Comparison of ENCODE assay signal across 17 mouse cellular contexts in genomic region chr2:166116278-166116608, GRCm38 (mm10). TPM values are rescaled to one million over a fixed set of nuclear protein-coding genes. Genes with fewer than 3 reads are reported as not detected.
DNase-seq lines count a peak whose midpoint lies in the region; ATAC-seq and TF ChIP-seq lines count a peak whose summit lies in the region.
"Had no signal": no experiment of that assay in that cellular context is flagged by ENCODE, and none has a peak within 500 bp of the region (broad histone marks: within the 10 kb centered on the region; RNA-seq: fewer than 3 reads in every experiment).

No protein-coding gene starts in this region.

- TF ChIP-seq CTCF in liver, postnatal 0 days (IDR thresholded peaks at IDR 0.05; ENCODE audit: low read depth): no peak
- no peak for TF ChIP-seq CTCF in stomach, postnatal 0 days (IDR thresholded peaks at IDR 0.05; ENCODE audit: low read depth)

- no peak overlapping the region for H3K4me2 ChIP-seq in kidney, embryonic 14.5 days (replicated peaks; ENCODE audit: low read depth, low read length)
- H3K4me2 ChIP-seq in liver, postnatal 0 days (ENCODE audit: low read depth, low read length): no peak overlapping the region
- H3K4me2 ChIP-seq in stomach, postnatal 0 days (replicated peaks; ENCODE audit: low read depth): no peak overlapping the region
- H3K4me2 ChIP-seq: embryonic facial prominence, embryonic 15.5 days; heart, embryonic 12.5 days; hindbrain, embryonic 15.5 days had no signal

- H3K36me3 ChIP-seq in kidney, embryonic 14.5 days (ENCODE audit: control insufficient read depth, insufficient read depth, low read length): peaks cover 10% of the 10 kb centered on the region; the same call in 1 of the 2 replicates
- no peaks in the 10 kb centered on the region for H3K36me3 ChIP-seq in liver, postnatal 0 days (replicated peaks; ENCODE audit: insufficient read depth, low read length)
- H3K36me3 ChIP-seq in stomach, postnatal 0 days (ENCODE audit: control insufficient read depth, insufficient read depth, low read length): 0 out of 2 replicates have a peak, but pooled peaks cover 2% of the 10 kb centered on the region
- H3K36me3 ChIP-seq: G1E had no signal

- H3K9ac ChIP-seq in kidney, embryonic 14.5 days (ENCODE audit: low read depth, low read length): no peak overlapping the region
- H3K9ac ChIP-seq in liver, postnatal 0 days (replicated peaks): no peak overlapping the region
- no peak overlapping the region for H3K9ac ChIP-seq in stomach, postnatal 0 days (ENCODE audit: low read length)
- H3K9ac ChIP-seq: embryonic facial prominence, embryonic 15.5 days; heart, embryonic 12.5 days; hindbrain, embryonic 15.5 days had no signal

- H3K9me3 ChIP-seq in kidney, embryonic 14.5 days (ENCODE audit: control insufficient read depth, low read length): no peaks in the 10 kb centered on the region
- no peaks in the 10 kb centered on the region for H3K9me3 ChIP-seq in liver, postnatal 0 days (ENCODE audit: low read length)
- no peaks in the 10 kb centered on the region for H3K9me3 ChIP-seq in stomach, postnatal 0 days (ENCODE audit: control insufficient read depth, low read length)
- H3K9me3 ChIP-seq: embryonic facial prominence, embryonic 15.5 days; forebrain, embryonic 10.5 days; heart, embryonic 12.5 days; hindbrain, embryonic 15.5 days had no signal

- H3K4me1 ChIP-seq in kidney, embryonic 14.5 days (ENCODE audit: control insufficient read depth, insufficient read depth, low read length): peaks cover 15% of the 10 kb centered on the region; the same call in 1 of the 2 replicates
- H3K4me1 ChIP-seq in liver, postnatal 0 days (ENCODE audit: insufficient read depth): no peaks in the 10 kb centered on the region
- H3K4me1 ChIP-seq in stomach, postnatal 0 days (replicated peaks; ENCODE audit: control insufficient read depth, insufficient read depth): no peaks in the 10 kb centered on the region
- H3K4me1 ChIP-seq: hindbrain, embryonic 15.5 days had no signal

- H3K4me3 ChIP-seq in kidney, embryonic 14.5 days (ENCODE audit: low read length): no peak overlapping the region
- H3K4me3 ChIP-seq in liver, postnatal 0 days (ENCODE audit: low read depth, low read length): no peak overlapping the region
- H3K4me3 ChIP-seq in stomach, postnatal 0 days (ENCODE audit: low read depth, low read length): no peak overlapping the region
- H3K4me3 ChIP-seq: embryonic facial prominence, embryonic 15.5 days; erythroblast, embryonic 14.5 days; forebrain, embryonic 10.5 days; heart, embryonic 12.5 days; hindbrain, embryonic 15.5 days had no signal

- DNase-seq in kidney, adult 18-20 months: no peak
- no peak for DNase-seq in liver, postnatal 0 days
- DNase-seq in liver: no peak
- DNase-seq in R1 (ENCODE audit: low read depth, low spot score): peak; percentile 17
- no peak for DNase-seq in stomach, postnatal 0 days (ENCODE audit: low spot score)
- no peak for DNase-seq in cerebellum, adult 11-12 months
- DNase-seq: cerebellum, adult 18-20 months; cerebellum, adult 9-11 months; cerebellum, postnatal 36 days had no signal

- peak; percentile 44 for ATAC-seq in kidney, embryonic 14.5 days (ENCODE audit: low FRiP score, low TSS enrichment)
- peak; percentile 71 for ATAC-seq in liver, postnatal 0 days
- ATAC-seq in stomach, postnatal 0 days (ENCODE audit: low FRiP score, low TSS enrichment): peak; percentile 22; the same call in 1 of the 2 replicates
- ATAC-seq: forebrain, embryonic 14.5 days had no signal

- no peaks in the 10 kb centered on the region for H3K27me3 ChIP-seq in kidney, embryonic 14.5 days (ENCODE audit: control insufficient read depth, insufficient read depth, low read length)
- no peaks in the 10 kb centered on the region for H3K27me3 ChIP-seq in liver, postnatal 0 days (ENCODE audit: insufficient read depth, low read length)
- H3K27me3 ChIP-seq in stomach, postnatal 0 days (ENCODE audit: control insufficient read depth, insufficient read depth, low read length): no peaks in the 10 kb centered on the region
- H3K27me3 ChIP-seq: embryonic facial prominence, embryonic 15.5 days; heart, embryonic 12.5 days; hindbrain, embryonic 15.5 days had no signal

- no peak overlapping the region; the same call in 1 of the 2 replicates for H3K27ac ChIP-seq in kidney, embryonic 14.5 days (ENCODE audit: low read depth, low read length)
- no peak overlapping the region for H3K27ac ChIP-seq in liver, postnatal 0 days (ENCODE audit: low read depth)
- H3K27ac ChIP-seq in stomach, postnatal 0 days (replicated peaks): no peak overlapping the region
- H3K27ac ChIP-seq: embryonic facial prominence, embryonic 15.5 days; forebrain, embryonic 10.5 days; hindbrain, embryonic 15.5 days had no signal

- 56% methylated on average over 7 of the region's 7 CpGs for WGBS in kidney, embryonic 14.5 days
- WGBS in liver, postnatal 0 days (ENCODE audit: insufficient replicate concordance): 82% methylated on average over 7 of the region's 7 CpGs
- WGBS in stomach, postnatal 0 days: 77% methylated on average over 7 of the region's 7 CpGs

- no peak for TF ChIP-seq EP300 in liver, postnatal 0 days (IDR thresholded peaks at IDR 0.05; ENCODE audit: low read depth)
- TF ChIP-seq EP300 in stomach, postnatal 0 days (optimal IDR thresholded peaks at IDR 0.05): no peak

RNA-seq across cellular contexts. Expression of gene Sulf2, which starts 39.2 kb away (rescaled TPM):
- polyA plus RNA-seq in kidney, embryonic 14.5 days (2014; fragmentation: Nextera tagmentation; extraction: Ambion mirVana): 69.3 and 80.4 TPM in 2 replicates
- 1.6 and 1.8 TPM in 2 replicates for polyA plus RNA-seq in liver, postnatal 0 days (2015; fragmentation: Nextera tagmentation; extraction: Ambion mirVana)
- polyA plus RNA-seq in stomach, postnatal 0 days (2015; fragmentation: Nextera tagmentation; extraction: Ambion mirVana): 44.2 and 49.1 TPM in 2 replicates
- polyA plus RNA-seq: G1E had no signal

Comparison
In these comparisons a context has a peak if more than half of its experiments do, and no peak if none do; other contexts are left out.
1. RNA of gene Sulf2, which starts 39.2 kb away (polyA plus RNA-seq): 69.3 to 80.4 TPM in kidney, embryonic 14.5 days and 44.2 to 49.1 TPM in stomach, postnatal 0 days; 1.6 to 1.8 TPM in liver, postnatal 0 days; every median in the first group is over 10 times any median in the second.
2. Peak in every context shown above with its lines, with median percentiles within 50 percentile points of each other: ATAC-seq.